Mouse (Mus musculus) kidney, adult 10 weeks (tissue): ENCODE results near the gene Olfr272. TPM values are rescaled to one million over a fixed set of nuclear protein-coding genes. Genes with fewer than 3 reads are reported as not detected.

ENCODE experiments used
- polyA plus RNA-seq: library from polyadenylated mRNA; stranded (reverse); fragments of 350-450 nt; fragmentation: Illumina TruSeq; extraction: RNeasy Lipid Tissue Mini Kit (QIAGEN cat#74804); gene quantifications from one replicate; pipeline ENCODE4 v1.2.3, GENCODE M21; 2014; ENCODE audit warnings: low read depth, low replicate concordance

The Olfr272 gene
- not detected for polyA plus RNA-seq

DNA sequence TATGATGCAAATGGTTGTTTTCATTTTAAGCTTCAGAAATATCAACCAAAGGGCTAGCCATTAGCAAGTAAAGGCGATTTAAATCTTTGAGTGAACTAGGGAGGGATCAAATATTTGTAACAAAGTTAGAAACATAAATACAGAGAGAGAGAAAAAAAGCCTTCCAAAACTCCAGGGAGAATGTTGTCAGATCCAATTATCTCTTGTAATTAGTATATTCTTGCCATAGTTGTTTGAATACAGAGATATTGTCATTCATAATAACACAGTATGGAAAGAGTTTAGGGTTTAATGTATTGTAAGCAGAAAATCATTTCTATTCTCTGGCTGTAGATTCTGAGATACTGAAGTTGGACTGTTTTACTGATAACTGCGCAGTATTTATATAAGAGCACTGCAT is at the start of gene Olfr272:
Gene Olfr272, minus strand, starts transcription at position 101 of the 400 bp plus-strand sequence.

DNA sequence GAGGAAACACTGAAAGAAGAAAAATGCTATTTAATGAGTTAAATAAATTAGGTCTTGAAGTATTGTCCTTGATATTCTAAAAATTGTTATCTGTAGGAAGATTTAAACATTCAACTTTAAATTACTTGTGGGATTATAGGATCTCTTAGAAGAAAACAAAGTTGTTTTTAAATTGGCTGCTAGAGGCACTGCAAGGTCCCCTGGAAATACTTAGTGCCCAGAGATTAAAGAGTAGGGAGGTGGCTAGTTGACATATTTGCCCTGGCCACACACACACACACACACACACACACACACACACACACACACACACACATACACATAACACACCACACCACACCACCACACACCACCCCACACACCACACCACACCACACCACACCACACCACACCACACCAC is 45.3 kb upstream of the Olfr272 start, which contains the start of gene Olfr270:
Gene Olfr270, plus strand, starts transcription at position 301 of the 400 bp plus-strand sequence.

Other genes starting within 250 kb of the Olfr272 start
- not detected for gene Olfr275, start 104.6 kb downstream of the Olfr272 start, polyA plus RNA-seq
- gene Olfr273, start 59.9 kb downstream of the Olfr272 start, polyA plus RNA-seq, result not detected
- not detected for gene Olfr270, start 45.4 kb upstream of the Olfr272 start, polyA plus RNA-seq
- not detected for gene Nipsnap3a, start 70.1 kb upstream of the Olfr272 start, polyA plus RNA-seq
- 32.4 TPM for gene Nipsnap3b, start 92.7 kb upstream of the Olfr272 start, polyA plus RNA-seq
- gene Abca1, start 240.7 kb upstream of the Olfr272 start, polyA plus RNA-seq, result 19.3 TPM